Mouse (Mus musculus): ENCODE measurements at regions not wholly inside any gene's neighbourhood (a gene's known extent, or its start where the extent isn't known, plus 50 kb on each side); places are given as distances from the start of the nearest gene placed in this dataset.

- TF ChIP-seq POLR2AphosphoS2 (IDR thresholded peaks at IDR 0.05; ENCODE audit: insufficient read length, low read depth): no peak
- no peak for TF ChIP-seq POLR2A (IDR thresholded peaks at IDR 0.05; ENCODE audit: insufficient read length, low read depth)
- TF ChIP-seq TCF12 (IDR thresholded peaks at IDR 0.05; ENCODE audit: insufficient read depth, poor library complexity, severe bottlenecking): no peak
Observed at GRCm38 (mm10) chr1:57272593-57272992, 104.8 kb upstream of the 1700066M21Rik start.
